Mouse (Mus musculus): ENCODE results near the gene Krt14.
"Not testable (repeated sequence)": the region's sequence is repeated elsewhere in the genome, so short reads cannot be mapped to it uniquely, and the experiment has no call there.

The Krt14 gene

DNA sequence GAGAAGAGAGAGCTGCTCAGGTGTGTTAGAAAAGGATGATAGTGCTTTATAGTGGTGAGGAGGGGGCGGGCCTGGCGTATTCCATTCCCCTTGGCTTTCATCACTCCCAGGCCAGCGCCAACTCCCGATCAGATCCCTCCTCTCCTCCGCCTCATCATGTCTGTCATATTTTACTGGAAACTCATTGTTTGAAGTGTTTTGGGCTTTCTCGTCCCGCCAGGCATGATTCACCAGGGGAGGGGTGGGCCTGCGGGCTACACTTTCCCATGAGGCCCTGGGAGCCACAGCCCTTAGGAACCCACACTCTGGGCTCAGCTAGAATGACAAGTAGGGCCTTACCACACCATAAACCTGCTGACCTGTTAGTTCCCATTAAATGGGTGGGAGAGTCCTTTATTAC is at the start of gene Krt14:
Gene Krt14, minus strand, starts transcription at position 51 of the 400 bp plus-strand sequence.
- in situ Hi-C loops (cut with MseI, MboI) = no loop called here

GRCm38 (mm10) chr11:100255514-100255913 is 48.2 kb upstream of the Krt14 start:
- in situ Hi-C loops (cut with MseI, MboI) = no loop called here

- in situ Hi-C loops (cut with MseI, MboI) = no loop called here
These were observed 47.2 kb upstream of the Krt14 start for GRCm38 (mm10) chr11:100254360-100255090.

GRCm38 (mm10) chr11:100248852-100249465 is 41.6 kb upstream of the Krt14 start, which contains the start of gene Krt16:
Gene Krt16 (minus strand): TSS chr11:100248902.
- in situ Hi-C loops (cut with MseI, MboI) = no loop called here

- in situ Hi-C loops (cut with MseI, MboI) = not testable (repeated sequence)
These were observed 39.1 kb upstream of the Krt14 start for GRCm38 (mm10) chr11:100246471-100246870.

- in situ Hi-C loops (cut with MseI, MboI) = not testable (repeated sequence)
These were observed 32.9 kb upstream of the Krt14 start for GRCm38 (mm10) chr11:100240272-100240671.

GRCm38 (mm10) chr11:100221741-100222140 is 14.4 kb upstream of the Krt14 start:
- in situ Hi-C loops (cut with MseI, MboI) = no loop called here

DNA sequence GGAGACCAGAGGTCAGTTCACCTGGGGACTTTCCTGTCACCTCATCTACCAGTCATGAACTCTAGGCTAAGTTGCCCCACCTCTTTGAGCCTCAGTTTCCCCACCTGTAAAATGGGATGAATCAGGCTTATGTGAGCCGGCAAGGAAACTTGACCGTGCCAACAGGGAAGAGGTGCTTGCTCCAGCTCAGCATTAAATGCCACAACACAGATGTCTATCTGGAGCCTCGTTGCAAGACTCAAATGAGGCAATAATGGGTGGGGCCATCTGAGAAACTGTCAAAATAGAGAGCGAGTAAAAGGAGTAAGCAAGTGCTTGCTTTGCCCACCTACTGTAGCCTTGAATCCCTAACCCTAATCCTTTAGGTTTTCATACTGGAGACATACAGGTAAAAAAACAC is 12.0 kb upstream of the Krt14 start:
- in situ Hi-C loops (cut with MseI, MboI) = no loop called here

GRCm38 (mm10) chr11:100208542-100208941 is 1.2 kb upstream of the Krt14 start:
- in situ Hi-C loops (cut with MseI, MboI) = no loop called here

GRCm38 (mm10) chr11:100203448-100203847 is 3.9 kb downstream of the Krt14 start:
- in situ Hi-C loops (cut with MseI, MboI) = no loop called here

DNA sequence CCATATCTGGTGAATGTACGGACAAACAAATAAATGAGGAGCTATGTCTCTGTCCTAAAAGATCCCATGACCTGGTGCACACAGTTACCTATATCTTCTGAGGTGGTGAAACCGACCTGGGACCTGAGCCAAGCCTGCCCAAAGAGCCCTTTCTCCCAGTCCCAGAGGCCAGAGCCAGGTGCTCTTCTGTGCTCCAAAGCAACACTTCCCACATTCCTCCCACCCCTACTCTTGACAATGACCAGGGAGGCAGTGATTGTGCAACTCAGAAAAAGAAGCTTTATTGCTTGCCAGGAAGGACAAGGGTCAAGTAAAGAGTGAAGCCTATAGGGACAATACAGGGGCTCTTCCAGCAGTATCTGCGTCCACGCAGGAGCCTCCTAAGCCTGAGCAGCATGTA is 4.4 kb downstream of the Krt14 start:
- in situ Hi-C loops (cut with MseI, MboI) = no loop called here

- in situ Hi-C loops (cut with MseI, MboI) = no loop called here
These were observed 7.1 kb downstream of the Krt14 start for GRCm38 (mm10) chr11:100200104-100200820.

DNA sequence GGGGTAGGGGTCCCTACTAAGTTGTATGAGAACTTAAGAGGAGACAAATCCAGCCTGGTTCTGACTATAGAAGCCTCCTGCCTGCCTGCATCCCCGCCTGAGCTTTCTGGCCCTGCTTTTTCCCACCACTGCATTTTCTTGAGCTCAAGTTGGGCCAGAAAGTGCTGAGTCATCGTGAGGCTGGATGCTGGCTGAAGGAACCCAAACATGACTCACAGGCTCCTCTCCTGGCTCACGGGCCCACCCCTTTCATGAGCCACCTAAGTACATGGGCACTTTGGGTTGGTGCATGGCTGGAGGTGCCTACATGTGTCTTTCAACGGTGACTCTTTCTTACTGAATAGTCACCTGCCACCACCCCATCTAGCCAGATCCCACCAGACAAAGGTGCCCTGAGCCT is 8.7 kb downstream of the Krt14 start:
- in situ Hi-C loops (cut with MseI, MboI) = no loop called here

DNA sequence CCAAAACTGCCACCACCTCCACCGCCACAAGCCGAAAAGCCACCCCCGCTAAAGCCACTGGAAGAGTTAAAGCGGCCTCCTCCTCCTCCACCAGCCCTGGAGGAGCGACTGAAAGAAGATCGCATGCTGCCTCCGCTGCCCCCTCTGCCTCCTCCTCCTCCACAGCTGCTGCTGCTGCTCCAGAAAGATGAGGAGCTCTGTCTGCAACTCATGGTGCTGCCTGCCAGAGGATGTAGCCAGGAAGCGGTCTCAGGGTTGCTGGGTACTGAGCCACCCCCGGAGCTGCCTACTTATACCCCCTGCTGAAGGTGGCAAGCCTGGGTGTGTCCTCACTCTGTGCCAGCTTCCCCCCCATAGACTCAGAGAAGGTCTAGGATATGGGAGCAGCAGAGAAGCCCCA is 14.4 kb downstream of the Krt14 start, which contains the start of gene Krt9:
Gene Krt9, minus strand, starts transcription at position 255 of the 400 bp plus-strand sequence.
- in situ Hi-C loops (cut with MseI, MboI) = no loop called here

DNA sequence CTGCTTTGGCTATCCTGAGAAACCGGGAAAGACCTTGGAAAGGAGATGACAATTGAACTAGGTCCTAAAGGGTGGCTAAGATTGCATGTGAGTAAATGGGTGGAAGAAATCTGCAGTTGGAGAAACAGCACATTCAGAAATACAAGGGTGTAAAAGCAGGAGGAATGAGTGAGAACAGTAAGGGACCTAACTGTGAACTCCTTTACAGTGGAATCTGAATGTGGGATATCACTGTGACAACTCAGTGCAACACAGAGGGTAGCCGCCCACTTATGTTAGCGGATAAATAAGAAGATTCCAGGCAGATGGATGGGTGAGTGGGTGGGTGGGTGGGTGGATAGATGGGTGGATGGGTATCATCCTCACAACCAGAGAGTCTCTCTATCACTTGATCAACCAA is 15.5 kb downstream of the Krt14 start:
- in situ Hi-C loops (cut with MseI, MboI) = no loop called here

GRCm38 (mm10) chr11:100186736-100187135 is 20.6 kb downstream of the Krt14 start:
- in situ Hi-C loops (cut with MseI, MboI) = no loop called here

- in situ Hi-C loops (cut with MseI, MboI) = no loop called here
These were observed 25.6 kb downstream of the Krt14 start for GRCm38 (mm10) chr11:100181725-100182124.

DNA sequence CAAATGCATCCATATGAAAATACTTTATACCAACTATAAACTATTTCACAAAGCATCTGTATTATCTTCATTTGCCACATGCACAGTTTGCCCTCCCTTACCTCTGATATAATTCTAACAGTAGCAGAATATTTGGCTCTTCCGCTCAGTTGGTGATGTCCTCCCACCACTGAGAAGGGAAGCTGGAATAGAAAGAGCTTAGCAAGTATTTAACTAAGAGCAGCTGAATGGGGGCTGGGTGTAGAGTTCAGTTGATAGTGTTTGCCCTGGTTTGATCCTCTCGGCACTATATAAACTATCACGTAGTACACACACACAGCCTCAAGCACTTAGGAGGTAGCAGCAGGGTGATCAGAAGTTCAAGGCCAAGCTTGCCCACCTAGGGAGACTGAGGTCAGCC is 28.1 kb downstream of the Krt14 start:
- in situ Hi-C loops (cut with MseI, MboI) = loop anchor here in 1 of 2 experiments (10.0 kb wide), 1 partner anchor 106 kb away; no protein-coding TSS in a partner anchor

GRCm38 (mm10) chr11:100178307-100178706 is 29.0 kb downstream of the Krt14 start:
- in situ Hi-C loops (cut with MseI, MboI) = loop anchor here in 1 of 2 experiments (10.0 kb wide), 1 partner anchor 106 kb away; no protein-coding TSS in a partner anchor

DNA sequence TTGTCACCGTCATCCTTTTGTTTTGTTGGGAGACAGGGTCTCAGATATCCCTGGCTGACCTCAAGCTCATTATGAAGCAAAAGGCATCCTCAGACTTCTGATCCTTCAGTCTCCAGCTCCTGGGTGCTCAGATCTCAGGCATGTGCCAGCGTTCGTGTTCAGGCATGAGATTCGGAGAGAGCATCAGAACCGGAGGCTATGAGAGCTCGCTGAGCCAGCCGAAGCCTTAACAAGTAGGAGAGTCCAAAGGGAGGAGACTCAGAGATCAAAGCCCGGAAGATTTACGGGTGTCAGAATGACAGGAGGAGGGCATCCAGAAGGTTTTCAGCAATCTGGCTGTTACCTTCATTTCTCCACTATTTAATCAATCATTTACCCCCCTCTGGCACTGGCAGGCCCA is 30.6 kb downstream of the Krt14 start:
- in situ Hi-C loops (cut with MseI, MboI) = loop anchor here in 1 of 2 experiments (10.0 kb wide), 1 partner anchor 108 kb away; no protein-coding TSS in a partner anchor

- in situ Hi-C loops (cut with MseI, MboI) = loop anchor here (5.0 kb wide), 2 partner anchors 102 to 112 kb away; no protein-coding TSS in a partner anchor
These were observed 38.3 kb downstream of the Krt14 start for GRCm38 (mm10) chr11:100168765-100169762.
